Mouse (Mus musculus) thymus, adult 18-20 months (tissue): ENCODE results near the gene Elavl3.

ENCODE experiments used
- DNase-seq, 2 experiments: peaks; one replicate each; pipeline ENCODE4 v3.0.0; 2022; ENCODE audit warnings: mixed read lengths in 2 of 2

The Elavl3 gene

DNA sequence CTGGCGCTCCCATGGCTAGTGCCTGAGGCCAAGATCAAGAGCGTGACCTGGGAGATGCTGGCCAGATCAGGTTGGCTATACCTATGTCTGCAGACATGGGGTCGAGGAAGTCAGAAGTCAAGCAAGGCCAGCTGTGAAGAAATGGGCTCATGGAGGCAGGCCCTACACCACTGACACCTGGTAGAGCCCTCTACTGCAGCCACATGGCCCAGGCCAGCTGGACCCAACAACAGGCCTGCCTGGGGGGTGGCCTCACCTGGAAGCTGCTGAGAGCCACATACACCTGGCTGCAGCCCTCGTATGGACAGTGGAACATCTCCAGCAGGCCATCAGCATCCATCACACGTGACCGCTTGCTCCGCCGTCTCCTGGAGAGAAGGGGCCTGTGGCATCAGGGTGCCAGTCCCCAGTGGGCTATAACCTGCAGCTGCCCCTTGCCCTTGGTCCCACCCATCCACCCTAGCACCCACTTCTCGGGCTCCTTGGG lies 5.3 kb upstream of the Elavl3 start:
- no peak for DNase-seq

DNA sequence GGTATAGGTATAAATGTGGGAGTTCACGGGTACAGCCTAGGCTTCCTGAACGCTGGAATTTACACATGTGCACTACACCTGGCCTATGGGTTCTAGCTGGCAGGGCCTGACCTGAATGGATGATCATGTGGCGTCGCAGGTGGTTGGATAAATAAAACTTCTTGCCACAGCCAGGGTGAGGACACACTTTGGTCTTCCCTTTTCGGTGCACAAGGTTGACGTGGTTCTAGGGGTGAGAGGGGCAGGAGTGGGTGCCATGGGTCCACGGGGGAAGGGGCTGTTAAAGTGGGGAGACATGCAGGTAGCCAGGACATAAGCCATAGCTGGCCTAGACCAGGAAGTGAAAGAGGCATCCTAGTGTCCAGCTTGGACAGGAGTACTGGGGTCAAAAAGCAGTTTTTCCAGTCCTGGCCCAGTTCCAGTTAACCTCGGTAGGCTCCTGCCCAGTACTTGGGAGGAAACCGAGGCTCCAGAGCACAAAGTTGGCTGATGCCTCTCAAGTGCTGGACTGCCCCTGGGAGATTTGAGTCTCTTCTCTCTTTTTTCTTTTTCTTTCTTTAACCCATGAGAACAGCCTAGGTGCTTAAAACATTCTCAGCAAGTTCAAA lies 4.6 kb upstream of the Elavl3 start:
- DNase-seq, result no peak

DNA sequence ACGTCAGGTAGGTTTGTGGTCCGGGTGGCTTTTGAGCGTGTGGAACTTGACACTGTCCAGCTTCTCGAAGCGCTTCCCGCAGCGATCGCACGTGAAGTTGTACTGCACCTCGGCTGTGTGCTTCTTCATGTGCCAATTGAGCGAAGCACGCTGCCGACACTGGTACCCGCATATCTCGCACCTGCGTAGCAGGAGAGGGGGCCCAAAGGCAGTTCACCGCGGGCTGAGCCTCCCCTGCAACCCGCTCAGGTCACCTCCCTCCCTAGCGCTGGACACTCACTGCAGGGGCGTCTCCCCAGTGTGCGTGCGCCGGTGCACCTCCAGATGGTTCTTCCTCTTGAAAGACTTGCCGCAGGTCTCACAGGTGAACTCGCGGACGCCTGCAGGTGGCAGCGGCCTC lies 3.9 kb upstream of the Elavl3 start:
- no peak for DNase-seq

DNA sequence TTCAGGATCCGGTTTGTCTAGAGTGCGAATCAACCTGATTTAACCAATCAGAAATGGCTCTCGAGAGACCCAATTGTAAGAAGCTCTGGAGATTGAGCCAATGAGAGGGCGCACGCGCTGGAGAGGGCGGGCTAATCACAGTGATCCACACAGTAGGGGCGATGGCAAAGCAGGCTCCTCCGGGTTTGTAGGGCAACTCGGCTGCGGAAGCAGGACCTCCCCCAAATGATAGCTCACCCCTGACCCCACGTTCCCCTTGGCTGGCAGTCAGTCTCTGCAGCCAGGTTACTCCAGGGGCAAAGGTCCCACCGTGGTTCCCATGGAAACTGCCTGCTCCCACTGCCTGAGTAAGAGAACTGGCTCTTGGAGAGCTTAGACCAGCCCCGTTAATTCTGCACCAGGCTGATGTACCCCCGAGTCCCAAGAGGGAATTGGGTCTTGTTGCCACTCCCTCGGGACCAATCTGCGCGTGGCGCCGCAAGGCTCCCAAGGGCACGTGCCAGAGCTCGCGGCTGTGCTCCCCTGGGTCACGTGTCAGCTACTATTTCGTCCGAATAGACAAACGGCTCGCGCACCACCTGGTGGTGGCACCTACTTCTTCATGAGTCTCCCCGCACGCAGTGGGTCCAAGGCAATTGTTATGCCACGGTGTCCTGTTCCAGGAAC lies 2.7 kb upstream of the Elavl3 start:
- peak; percentile 48 to 67 for DNase-seq

DNA sequence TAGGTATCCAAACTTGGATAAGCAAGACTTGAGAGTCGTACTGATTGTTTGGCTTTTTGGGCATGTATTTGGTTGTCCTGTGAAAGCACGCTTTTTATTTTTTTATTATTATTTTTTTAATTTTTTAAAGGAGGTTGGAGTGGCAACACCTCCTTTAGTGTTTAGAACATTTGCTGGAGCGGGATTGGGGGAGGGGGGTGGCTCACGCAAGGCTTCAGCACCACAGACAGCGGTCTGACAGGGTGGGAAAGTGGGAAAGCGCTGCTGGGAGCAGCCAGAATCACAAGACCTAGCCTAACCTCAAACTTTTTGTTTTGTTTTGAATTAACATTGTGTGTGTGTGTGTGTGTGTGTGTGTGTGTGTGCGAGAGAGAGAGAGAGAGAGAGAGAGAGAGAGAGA lies 1.8 kb upstream of the Elavl3 start:
- DNase-seq, result no peak

DNA sequence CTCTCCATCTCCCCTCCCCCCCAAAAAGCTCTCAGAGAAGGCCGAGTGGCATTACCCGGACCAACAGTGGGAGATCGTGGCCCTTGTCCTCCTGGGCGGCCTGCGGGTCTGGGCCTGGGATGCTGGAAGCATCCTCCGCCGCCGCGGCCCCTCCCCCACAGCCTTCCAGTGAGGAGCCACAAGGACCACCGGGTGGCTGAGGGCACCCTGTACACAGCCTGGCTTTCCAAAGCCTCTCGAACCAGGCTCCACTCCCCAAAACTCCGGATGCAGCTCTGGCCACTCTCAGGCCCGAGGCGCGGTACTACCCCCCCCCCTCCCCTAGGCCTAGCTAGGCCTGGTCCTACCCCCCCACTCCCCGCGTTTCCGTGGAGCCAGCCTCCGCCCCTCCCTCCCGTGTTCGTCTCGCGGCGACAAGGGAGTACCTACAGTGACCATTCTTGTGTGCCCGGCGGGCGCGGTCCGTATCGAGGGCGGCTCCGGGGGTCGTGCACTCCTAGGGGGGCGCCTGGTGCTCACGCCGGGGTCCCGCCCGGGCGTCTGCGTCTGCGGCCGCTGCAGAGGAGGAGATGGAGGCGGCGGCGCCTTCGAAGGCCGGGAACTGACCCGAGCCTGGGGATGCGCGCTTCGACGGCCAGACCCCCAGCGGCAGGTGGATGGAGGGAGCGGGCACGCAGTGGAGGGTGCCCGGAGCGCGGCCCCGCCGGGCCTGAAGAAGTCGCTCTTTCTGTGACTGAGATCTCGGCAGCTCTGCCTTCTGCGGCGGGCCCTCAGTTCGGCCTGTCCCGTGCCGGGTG lies 464 bp downstream of the Elavl3 start:
- DNase-seq, result no peak

DNA sequence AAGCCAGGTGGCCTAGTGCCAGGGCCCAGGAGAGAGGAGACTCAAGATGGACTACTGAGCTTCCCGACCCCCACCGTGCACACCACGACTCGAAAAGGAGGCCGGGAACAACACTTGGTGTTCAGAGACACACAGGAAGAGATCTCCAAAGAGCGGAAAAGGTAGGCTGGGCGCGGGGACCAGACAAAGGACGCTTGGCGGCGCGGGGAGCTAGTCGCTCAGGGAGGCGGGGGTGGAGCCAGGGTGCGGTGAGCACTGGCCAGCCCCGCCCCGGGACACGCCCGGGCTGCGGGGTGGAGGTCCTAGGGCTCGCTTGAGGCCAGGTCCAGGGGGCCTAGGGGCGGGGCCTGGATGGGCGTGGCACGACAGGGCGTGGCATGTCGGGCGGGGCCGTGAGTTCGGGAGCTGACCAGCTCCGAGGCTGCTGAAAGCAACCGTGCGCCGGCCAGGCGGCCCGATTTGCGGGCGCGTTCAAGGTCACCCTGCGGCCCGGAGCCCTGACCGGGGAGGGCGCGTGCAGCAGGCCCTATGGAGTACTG lies 1.4 kb downstream of the Elavl3 start:
- peak in 1 of 2 experiments; percentile 23 for DNase-seq

DNA sequence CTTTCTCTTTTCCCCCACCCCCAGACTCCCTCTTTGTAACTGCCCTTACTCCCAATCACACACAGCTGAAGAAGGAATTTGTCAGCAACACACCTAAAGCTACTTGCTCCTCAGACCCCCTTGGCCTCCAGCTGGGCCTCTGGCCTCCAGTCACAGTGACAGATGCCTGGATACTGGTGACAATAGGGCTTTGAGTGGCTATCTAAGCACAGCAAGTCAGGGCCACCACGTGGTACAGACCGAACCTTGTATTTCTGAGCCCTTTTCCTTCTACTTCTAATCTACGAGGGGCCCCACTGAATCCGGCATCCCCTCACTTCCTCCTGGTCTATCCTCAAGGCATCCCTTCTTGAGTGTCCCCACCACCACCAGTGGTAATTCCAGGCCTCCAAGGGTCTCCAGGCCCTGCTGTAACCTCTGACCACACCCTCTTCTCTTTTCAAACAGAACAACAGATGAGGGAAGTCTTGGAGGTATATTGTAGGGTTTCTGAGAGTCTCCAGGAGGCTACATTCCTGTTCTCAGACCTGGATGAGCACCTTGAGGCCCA lies 2.0 kb downstream of the Elavl3 start:
- DNase-seq, result no peak

DNA sequence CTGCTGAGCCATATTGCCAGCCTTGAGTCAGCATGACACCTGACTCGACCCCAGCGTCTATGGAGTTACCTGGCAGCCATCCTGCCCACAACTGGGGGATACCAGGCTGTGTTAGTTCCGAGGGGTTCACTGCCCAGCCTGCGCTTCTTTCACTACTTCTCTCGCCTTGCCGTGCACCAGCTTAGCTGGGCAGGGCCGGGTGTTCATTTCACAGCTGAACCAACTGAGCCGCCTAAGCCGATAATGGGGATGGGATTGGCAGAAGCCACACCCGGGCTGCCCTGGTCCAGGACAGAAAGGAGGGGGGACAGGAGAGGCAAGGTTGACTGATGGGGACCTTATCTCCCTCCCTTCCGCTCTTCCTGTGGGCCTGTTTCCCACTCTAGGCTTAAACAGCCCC lies 2.5 kb downstream of the Elavl3 start:
- DNase-seq, result no peak

DNA sequence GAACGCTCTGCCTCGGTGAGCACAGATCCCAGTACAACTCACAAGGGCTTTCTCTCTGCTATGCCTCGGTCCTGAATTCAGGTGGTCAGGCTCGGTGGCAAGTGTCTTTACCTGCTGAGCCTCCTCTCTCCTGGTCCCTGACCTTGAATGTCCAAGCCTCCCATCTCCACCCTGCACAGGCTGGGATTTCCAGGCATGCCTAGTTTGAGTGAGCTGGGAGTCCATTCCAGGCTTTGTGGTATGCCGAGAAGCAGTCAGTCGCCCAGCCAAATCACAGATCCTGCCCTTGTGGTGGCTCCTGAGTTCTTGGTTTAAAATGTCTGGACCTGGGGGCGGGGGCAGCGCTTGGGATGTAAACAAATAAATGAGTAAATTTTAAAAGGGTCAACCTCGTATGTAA lies 4.5 kb downstream of the Elavl3 start:
- no peak for DNase-seq

DNA sequence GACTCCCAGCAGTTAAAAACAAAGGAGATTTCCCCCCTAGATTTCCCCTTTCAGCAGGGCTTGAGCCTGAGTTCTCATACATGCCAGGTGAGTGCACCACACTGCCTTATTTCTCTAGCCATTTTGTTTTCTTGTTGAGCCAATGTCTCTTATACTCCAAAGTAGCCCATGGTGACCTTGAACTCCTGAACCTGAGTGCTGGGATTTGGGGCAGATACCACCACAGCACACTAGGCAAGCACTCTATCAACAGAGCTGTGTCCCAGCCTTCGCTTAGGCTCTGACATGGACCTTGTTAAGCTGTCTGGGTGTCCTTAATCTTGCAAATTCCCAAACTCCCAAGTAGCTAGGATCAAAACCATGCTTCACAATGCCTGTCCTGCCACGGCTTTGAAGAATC lies 10.0 kb downstream of the Elavl3 start:
- DNase-seq, result no peak

DNA sequence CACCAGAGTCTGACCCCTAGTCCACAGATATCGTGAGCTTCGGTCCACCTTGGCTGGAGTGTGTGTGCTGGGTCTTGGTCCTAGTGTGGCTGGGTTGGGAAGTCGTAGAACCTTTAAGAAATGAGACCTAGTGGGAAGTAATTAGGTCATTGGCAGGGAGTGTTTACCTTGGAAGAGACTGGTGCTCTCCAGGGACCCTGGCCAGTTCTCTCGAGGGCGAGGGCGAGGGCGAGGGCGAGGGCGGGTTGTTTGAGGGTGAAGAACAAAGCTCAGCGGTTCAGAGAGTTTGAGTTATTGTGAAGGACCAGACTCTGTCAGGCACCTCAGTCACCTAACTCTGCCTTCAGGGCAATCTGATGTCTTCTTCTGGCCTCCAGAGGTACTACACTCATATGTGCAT lies 14.0 kb downstream of the Elavl3 start:
- DNase-seq, result no peak

DNA sequence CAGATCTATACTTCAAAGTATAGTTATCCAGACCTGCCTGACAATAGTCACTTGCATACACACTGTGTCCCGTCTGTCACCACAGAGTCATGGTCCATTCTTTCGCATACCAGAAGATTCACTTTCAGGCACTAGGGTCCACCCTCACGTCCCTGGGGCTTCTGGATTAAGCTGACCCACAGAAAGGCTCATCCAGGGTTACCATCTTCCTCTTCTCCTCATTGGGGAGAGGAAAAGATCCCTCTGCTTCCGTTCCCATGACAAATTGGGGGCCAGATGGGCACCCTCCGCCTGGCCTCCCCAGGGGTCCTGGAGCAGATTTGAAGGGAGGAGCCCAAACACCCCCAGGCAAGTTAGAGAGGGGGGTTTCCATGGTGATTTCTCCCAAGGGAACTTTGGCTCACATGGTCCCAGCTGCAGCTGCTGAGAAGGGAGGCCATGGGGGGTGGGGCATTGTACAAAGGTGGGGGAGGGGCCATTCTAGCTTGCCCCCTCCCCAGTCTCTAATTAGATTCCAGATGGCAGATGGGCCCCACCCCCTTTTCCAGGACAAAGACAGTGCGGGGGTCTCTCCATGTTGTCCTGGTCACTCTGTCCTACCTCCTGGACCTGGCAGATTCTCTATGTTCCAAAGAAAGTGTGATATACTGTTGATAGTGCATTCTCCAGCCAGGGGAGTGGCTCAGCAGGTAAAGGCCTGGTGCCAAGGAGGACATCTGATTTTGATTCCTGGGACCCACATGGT lies 16.4 kb downstream of the Elavl3 start:
- no peak for DNase-seq

DNA sequence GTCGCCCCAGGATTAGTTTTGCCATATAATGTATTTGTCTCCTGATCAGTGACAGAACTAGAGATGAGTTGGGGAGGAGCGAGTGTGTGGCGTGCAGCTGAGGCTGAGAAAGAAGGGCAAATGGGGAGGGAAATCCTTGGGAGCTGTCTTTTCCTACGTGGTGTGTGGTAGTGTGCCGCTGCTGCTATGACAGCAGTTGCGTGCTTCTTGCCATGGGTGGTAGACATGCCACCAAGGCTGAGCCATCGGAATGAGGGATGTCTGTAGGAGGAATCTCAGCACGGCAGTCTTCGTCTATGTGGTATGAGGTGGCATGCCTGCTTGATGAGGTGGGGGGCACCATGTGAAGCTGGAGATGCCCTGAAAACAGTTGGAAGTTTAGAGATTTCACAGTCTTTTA lies 21.4 kb downstream of the Elavl3 start:
- no peak for DNase-seq

DNA sequence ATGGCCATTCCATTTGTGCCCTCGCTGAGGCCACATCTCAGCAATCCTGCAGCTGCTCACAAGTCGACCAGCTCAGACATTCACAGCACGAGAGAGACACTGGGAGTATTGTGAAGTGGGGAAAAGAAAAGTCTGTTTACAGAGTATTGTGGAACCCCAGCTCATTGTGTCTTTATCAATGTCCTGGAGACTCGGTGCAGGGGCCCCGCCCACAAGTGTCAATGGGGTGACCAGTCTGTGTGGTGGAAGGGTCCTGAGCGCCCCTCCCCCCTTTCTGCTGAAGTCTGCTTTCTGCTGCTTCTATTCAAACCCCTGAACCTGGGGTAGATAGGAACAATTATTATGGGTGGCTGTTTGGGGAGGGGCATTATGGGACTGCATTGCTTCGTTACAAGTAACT lies 23.4 kb downstream of the Elavl3 start:
- no peak for DNase-seq

DNA sequence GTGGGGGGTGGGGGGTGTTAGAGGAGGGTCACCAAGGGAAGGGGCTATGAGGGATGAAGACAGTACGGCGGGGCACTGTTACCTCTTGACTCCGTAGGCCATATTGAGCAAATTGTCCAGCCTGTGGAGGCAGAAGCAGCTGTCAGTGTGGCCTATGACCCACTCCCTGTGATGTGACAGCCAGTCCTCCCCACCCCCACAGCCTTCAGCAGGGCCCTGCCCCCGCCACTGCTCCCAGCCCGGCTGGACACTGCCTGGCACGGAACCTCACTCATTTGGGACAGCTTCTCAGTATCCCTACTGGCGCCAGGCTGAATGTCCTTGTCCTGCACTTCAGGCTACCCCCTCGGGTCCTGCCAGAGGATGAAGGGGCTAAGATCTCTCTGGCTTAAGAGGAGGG lies 27.2 kb downstream of the Elavl3 start:
- DNase-seq, result no peak

DNA sequence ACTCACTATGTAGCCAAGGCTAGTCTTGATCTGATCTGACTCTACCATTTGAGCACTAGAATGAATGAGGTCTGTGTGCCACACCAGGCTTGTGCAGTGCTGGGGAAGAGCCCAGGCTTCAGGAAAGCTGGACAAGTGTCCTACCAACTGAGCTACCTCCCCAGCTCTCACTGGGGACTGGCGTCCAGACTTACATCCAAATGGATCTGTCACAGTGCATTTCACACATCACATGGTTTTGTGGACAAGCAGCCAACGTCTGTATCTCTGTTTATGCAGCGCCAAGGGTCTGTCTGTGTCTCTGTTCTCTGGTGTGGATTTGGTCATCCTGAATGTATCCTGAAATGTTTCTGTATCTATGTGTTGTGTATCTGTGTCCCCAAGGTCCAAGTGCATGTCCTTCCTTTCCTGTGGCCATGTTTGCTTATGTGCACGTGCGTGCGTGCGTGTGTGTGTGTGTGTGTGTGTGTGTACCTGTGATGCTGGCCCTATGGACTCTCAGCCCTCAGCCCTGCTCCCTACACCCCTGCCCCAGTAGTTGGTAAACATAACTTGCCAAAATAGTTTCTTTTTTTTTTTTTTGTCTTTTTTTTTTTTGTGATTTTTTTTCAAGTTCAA lies 34.5 kb downstream of the Elavl3 start:
- no peak for DNase-seq

DNA sequence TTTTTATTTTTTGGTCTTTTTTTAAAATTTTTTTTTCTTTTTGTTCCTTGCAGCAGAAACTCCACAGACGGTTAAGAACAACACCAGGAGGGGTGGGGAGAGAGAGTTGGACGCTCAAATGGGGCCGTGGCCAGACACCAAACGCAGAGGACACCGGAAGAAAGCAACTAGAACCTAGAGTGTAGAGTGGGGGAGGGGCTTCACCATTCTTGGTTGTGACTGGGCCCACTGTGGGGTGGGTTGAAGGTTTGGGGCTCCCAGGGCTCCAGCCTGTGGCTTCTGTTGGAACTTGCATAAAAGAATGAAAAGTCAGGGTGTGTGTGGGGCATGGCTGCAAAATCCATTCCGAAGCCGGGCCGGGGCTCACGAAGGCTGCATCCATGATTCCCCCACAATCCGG lies 35.6 kb downstream of the Elavl3 start:
- DNase-seq, result no peak

DNA sequence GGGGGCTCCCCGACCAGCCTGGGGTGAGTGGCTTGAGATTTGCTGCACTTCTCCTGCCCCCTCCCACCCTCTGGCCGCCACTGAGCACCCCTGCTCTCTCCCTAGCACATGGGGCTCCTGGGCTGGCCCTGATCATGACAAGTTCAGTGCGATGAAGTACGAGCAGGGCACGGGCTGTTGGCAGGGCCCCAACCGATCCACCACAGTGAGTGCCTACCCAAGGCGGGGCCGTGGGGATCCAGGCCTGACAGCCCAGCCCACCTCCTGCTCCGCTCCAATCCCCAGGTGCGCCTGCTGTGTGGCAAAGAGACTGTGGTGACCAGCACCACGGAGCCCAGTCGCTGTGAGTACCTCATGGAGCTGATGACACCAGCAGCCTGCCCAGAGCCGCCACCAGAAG lies 39.1 kb downstream of the Elavl3 start:
- DNase-seq, result no peak

DNA sequence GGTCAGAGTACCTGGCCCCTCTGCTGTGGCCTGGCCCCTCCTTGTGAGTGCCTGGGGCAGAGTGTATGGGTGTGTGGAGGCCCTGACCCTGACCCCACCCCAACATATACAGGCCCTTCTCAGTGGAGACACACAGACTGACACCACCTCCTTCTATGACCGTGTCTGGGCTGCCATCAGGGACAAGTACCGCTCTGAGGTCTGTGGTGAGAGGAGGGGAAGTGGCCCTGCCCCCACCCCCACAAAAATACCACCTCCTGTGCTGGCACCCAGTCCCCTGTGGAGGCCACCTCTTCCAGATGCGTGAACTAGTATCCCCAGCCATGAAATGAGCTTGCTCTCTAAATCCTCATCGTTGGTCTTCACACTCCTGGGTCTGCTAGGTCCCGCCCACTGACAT lies 40.8 kb downstream of the Elavl3 start:
- no peak for DNase-seq

DNA sequence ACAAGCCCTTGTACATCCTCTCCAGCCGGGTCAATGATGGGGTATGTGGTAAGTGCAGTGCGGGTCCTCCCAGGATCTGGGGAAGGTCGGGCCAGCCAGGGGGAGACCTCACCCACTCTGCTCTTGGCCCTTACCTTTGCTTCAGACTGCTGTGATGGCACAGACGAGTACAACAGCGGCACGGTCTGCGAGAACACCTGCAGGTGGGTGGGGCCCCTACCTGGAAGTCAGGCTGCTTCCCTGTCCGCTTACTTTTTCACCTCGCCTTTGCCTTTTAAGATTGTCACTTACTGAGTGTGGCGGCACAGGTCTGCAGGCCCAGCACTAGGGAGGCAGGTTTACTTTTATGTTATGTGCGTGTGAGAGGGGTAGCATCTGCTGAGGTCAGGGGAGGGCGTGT lies 47.3 kb downstream of the Elavl3 start:
- no peak for DNase-seq

DNA sequence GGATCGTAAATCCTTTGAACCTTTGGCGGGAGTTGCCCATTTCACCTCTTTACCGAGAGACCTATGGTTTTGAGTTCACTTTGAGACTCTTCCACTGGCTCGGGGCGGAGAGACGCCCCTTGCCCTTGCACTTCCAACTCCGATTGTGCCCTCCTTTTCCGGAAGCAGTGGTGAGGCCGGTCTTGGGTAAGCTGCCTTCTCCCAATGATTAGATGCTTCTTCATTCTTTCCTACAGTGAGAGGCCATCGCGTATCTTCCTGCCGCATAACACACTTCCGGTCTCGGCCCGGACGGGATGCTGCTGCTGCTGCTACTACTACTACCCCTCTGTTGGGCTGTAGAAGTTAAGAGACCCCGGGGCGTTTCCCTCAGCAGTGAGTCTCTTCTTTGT lies 48.7 kb downstream of the Elavl3 start:
- peak in 1 of 2 experiments; percentile 41 for DNase-seq
